Mouse (Mus musculus) ES-Bruce4 (cell line): ENCODE results near the gene Tmem80.

ENCODE experiments used
- CTCF ChIP-seq: IDR thresholded peaks from one replicate; pipeline ENCODE4 v1.8.1; 2011; ENCODE audit warnings: low read depth, low read length
- EP300 ChIP-seq: IDR thresholded peaks from 2 replicates; pipeline ENCODE4 v1.6.1; 2011; ENCODE audit warnings: low read depth, low read length; ENCODE audit not compliant: insufficient read depth
- POLR2A ChIP-seq: IDR thresholded peaks from one replicate; pipeline ENCODE4 v1.8.1; 2011; ENCODE audit warnings: low read length; ENCODE audit not compliant: insufficient read depth

DNA sequence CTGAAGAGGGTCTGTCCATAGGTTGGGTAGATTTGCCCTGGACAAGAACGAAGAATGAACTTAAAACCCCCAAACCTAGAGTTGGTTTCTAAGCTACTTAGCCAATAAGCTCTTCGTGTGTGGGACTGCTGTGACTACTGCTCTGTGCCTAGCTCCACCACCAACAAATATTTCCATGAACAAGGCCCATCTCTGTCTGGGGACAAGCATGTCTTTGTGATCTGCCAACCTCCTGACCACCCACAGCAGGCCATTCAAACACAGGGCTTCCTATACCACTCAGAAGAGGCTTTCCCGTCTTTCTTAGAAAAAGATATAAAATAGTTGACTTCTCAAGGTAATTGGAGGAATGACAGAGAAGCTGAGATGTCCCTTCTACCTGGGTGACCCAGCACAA, 37.5 kb downstream of the Tmem80 start:
- TF ChIP-seq CTCF (no peak), POLR2A (no peak), EP300 (no peak)
